Mouse (Mus musculus): ENCODE data around the gene Gm21970.

DNA sequence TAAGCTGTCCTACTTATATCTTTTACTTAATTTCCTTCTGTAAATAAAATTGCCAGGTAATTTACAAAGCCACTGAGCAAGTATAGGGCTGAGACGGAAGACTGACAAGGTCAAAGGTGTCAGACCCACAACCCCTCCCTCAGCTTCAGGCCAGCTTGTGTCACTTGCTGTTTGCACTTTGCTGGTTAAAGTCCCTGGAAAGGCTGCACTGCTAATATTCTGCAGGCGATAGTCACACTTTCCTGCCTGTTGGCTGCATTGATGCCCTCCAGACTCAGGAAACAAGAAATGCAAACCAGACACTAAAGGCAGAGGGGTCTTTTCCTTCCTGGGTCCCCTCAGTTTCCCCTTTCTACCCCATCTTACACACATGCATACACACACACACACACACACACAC lies 29.5 kb upstream of the Gm21970 start:
- TF ChIP-seq POLR2A (IDR thresholded peaks at IDR 0.05; ENCODE audit: borderline replicate concordance, low read depth, low read length) (no peak), CTCF (IDR thresholded peaks at IDR 0.05; ENCODE audit: low read depth, low read length) (no peak)
